Mouse (Mus musculus): ENCODE data around the gene Pde6c. TPM values are rescaled to one million over a fixed set of nuclear protein-coding genes. Genes with fewer than 3 reads are reported as not detected.
A peak's percentile ranks its signal among the peaks of the same experiment; 100 is the strongest.

Gene Pde6c
- polyA plus RNA-seq, 1 experiment from 2014 or later, result 0.24 TPM

GRCm38 (mm10) chr19:38223905-38224684, 91.5 kb downstream of the Pde6c start, which contains the start of gene Fra10ac1:
TSS of gene Fra10ac1 (minus strand) at chr19:38224156.
- ATAC-seq, result peak; percentile 98
- peak within 1 kb of the TSS; percentile 79 for H3K4me3 ChIP-seq (replicated peaks)
- H3K4me2 ChIP-seq (replicated peaks), result peak within 1 kb of the TSS; percentile 73
- no peaks in the 10 kb centered on the region for H3K9me3 ChIP-seq
- no peaks in the 10 kb centered on the region for H3K27me3 ChIP-seq (replicated peaks)
- peak within 1 kb of the TSS; percentile 94 for H3K27ac ChIP-seq
- WGBS, result under 1% methylated on average over 49 of the region's 49 CpGs
- no peaks in the 10 kb centered on the region for H3K36me3 ChIP-seq
- peaks cover 6% of the 10 kb centered on the region; the same call in 1 of the 2 replicates for H3K4me1 ChIP-seq (replicated peaks)
- H3K9ac ChIP-seq, result peak within 1 kb of the TSS; percentile 76

- Histone ChIP-seq H3K9me3 (no peaks in the 10 kb centered on the region), H3K27ac (no peak overlapping the region), H3K36me3 (no peaks in the 10 kb centered on the region), H3K4me3 (replicated peaks) (peak overlapping the region; percentile 79), H3K9ac (peak overlapping the region; percentile 30; the same call in 1 of the 2 replicates), H3K27me3 (replicated peaks) (no peaks in the 10 kb centered on the region), H3K4me2 (replicated peaks) (peak overlapping the region; percentile 73), H3K4me1 (replicated peaks) (peaks cover 6% of the 10 kb centered on the region; the same call in 1 of the 2 replicates)
- ATAC-seq, result no peak
- WGBS, result 17% methylated on average over 9 of the region's 9 CpGs
Measured at GRCm38 (mm10) chr19:38224685-38225060, 92.1 kb downstream of the Pde6c start.

GRCm38 (mm10) chr19:38228699-38229098, 96.1 kb downstream of the Pde6c start:
- H3K27ac ChIP-seq, result no peak overlapping the region
- no peaks in the 10 kb centered on the region for H3K9me3 ChIP-seq
- no peaks in the 10 kb centered on the region for H3K36me3 ChIP-seq
- no peak overlapping the region for H3K9ac ChIP-seq
- H3K4me1 ChIP-seq (replicated peaks), result no peaks in the 10 kb centered on the region
- ATAC-seq, result no peak
- no peak overlapping the region for H3K4me2 ChIP-seq (replicated peaks)
- H3K27me3 ChIP-seq (replicated peaks), result no peaks in the 10 kb centered on the region
- no peak overlapping the region for H3K4me3 ChIP-seq (replicated peaks)
- WGBS, result 49% methylated on average over 2 of the region's 2 CpGs

GRCm38 (mm10) chr19:38232087-38232486, 99.5 kb downstream of the Pde6c start:
- 39% methylated on average over 8 of the region's 8 CpGs for WGBS
- H3K4me2 ChIP-seq (replicated peaks), result no peak overlapping the region
- H3K27ac ChIP-seq, result no peak overlapping the region

GRCm38 (mm10) chr19:38232516-38232915, 99.9 kb downstream of the Pde6c start:
- no peak for ATAC-seq
- Histone ChIP-seq H3K9me3 (no peaks in the 10 kb centered on the region), H3K36me3 (no peaks in the 10 kb centered on the region), H3K4me1 (replicated peaks) (no peaks in the 10 kb centered on the region), H3K4me3 (replicated peaks) (no peak overlapping the region), H3K27ac (no peak overlapping the region), H3K27me3 (replicated peaks) (no peaks in the 10 kb centered on the region), H3K9ac (no peak overlapping the region), H3K4me2 (replicated peaks) (no peak overlapping the region)
- 9% methylated on average over 4 of the region's 4 CpGs for WGBS

More at GRCm38 (mm10) chr19:38232087-38232486, 99.5 kb downstream of the Pde6c start:
- H3K27me3 ChIP-seq (replicated peaks), result no peaks in the 10 kb centered on the region
- no peaks in the 10 kb centered on the region for H3K9me3 ChIP-seq
- H3K4me3 ChIP-seq (replicated peaks), result no peak overlapping the region
- no peak for ATAC-seq
- no peaks in the 10 kb centered on the region for H3K36me3 ChIP-seq
- H3K4me1 ChIP-seq (replicated peaks), result no peaks in the 10 kb centered on the region
- no peak overlapping the region for H3K9ac ChIP-seq

Other genes with a start within 250 kb of the Pde6c start
- 9.4 and 10.1 TPM in 2 replicates for gene Myof, start 89.2 kb upstream of the Pde6c start, polyA plus RNA-seq (2015; fragmentation: Nextera tagmentation; extraction: Ambion mirVana)
- 23.7 and 28.9 TPM in 2 replicates for gene Cep55, start 77.8 kb upstream of the Pde6c start, polyA plus RNA-seq (2015; fragmentation: Nextera tagmentation; extraction: Ambion mirVana)
- 7.0 and 9.0 TPM in 2 replicates for gene Ffar4, start 35.7 kb upstream of the Pde6c start, polyA plus RNA-seq (2015; fragmentation: Nextera tagmentation; extraction: Ambion mirVana)
- 86.5 and 87.7 TPM in 2 replicates for gene Rbp4, start 7.5 kb upstream of the Pde6c start, polyA plus RNA-seq (2015; fragmentation: Nextera tagmentation; extraction: Ambion mirVana)
- gene Fra10ac1, start 91.4 kb downstream of the Pde6c start, polyA plus RNA-seq (2015; fragmentation: Nextera tagmentation; extraction: Ambion mirVana), result 32.5 and 34.9 TPM in 2 replicates
- 0.40 and 0.64 TPM in 2 replicates for gene Lgi1, start 131.8 kb downstream of the Pde6c start, polyA plus RNA-seq (2015; fragmentation: Nextera tagmentation; extraction: Ambion mirVana)

Measured in intestine, embryonic 15.5 days (tissue).